8 mouse cellular contexts compared by ENCODE assay signal in genomic region chr12:77039295-77039952, GRCm38 (mm10).
DNase-seq lines count a peak whose midpoint lies in the region; ATAC-seq and TF ChIP-seq lines count a peak whose summit lies in the region.

No protein-coding gene starts in this region.

- ATAC-seq in liver, postnatal 0 days: 0 out of 2 replicates have a peak, but pooled peaks have one; percentile 19
- no peak for ATAC-seq in liver, embryonic 11.5 days (replicated peaks; ENCODE audit: low FRiP score)
- peak; percentile 90 for ATAC-seq in erythroid progenitor cell, adult 5-6 weeks (replicated peaks; ENCODE audit: low FRiP score, poor library complexity, severe bottlenecking)

- H3K9me3 ChIP-seq in liver, postnatal 0 days (ENCODE audit: low read length): no peaks in the 10 kb centered on the region
- H3K9me3 ChIP-seq in liver, embryonic 11.5 days (ENCODE audit: control insufficient read depth, low read length): no peaks in the 10 kb centered on the region
- peaks cover 9% of the 10 kb centered on the region for H3K9me3 ChIP-seq in megakaryocyte, embryonic 14.5 days

- 64% methylated on average over 17 of the region's 17 CpGs for WGBS in liver, postnatal 0 days (ENCODE audit: insufficient replicate concordance)
- 82% methylated on average over 17 of the region's 17 CpGs for WGBS in liver, embryonic 11.5 days

- no peaks in the 10 kb centered on the region for H3K36me3 ChIP-seq in liver, postnatal 0 days (replicated peaks; ENCODE audit: insufficient read depth, low read length)
- no peaks in the 10 kb centered on the region for H3K36me3 ChIP-seq in liver, embryonic 11.5 days (ENCODE audit: control insufficient read depth, insufficient read depth, low read length)
- peaks cover 53% of the 10 kb centered on the region for H3K36me3 ChIP-seq in megakaryocyte, embryonic 14.5 days (replicated peaks; ENCODE audit: low read length)

- no peak for TF ChIP-seq EP300 in liver, postnatal 0 days (IDR thresholded peaks at IDR 0.05; ENCODE audit: low read depth)

- peak overlapping the region; percentile 26; the same call in 1 of the 2 replicates for H3K27ac ChIP-seq in liver, postnatal 0 days (ENCODE audit: low read depth)
- H3K27ac ChIP-seq in liver, embryonic 11.5 days (ENCODE audit: low read depth, low read length): no peak overlapping the region

- H3K4me2 ChIP-seq in liver, postnatal 0 days (ENCODE audit: low read depth, low read length): no peak overlapping the region
- H3K4me2 ChIP-seq in liver, embryonic 11.5 days: no peak overlapping the region

- H3K9ac ChIP-seq in liver, postnatal 0 days (replicated peaks): no peak overlapping the region
- H3K9ac ChIP-seq in liver, embryonic 11.5 days (ENCODE audit: low read depth, low read length): no peak overlapping the region

- DNase-seq in adrenal gland, adult 8-10 months: peak; percentile 31
- DNase-seq in adrenal gland, adult 18-20 months (ENCODE audit: low spot score in 2 of 2): no peak
- DNase-seq in liver, postnatal 0 days: peak; percentile 35
- no peak for DNase-seq in liver, embryonic 11.5 days (ENCODE audit: low spot score)
- peak; percentile 75 for DNase-seq in thymus, postnatal 25 days
- DNase-seq in right cerebral cortex, postnatal 14 days: no peak

- peak; percentile 62 for TF ChIP-seq CTCF in liver, postnatal 0 days (IDR thresholded peaks at IDR 0.05; ENCODE audit: low read depth)

- H3K4me3 ChIP-seq in liver, postnatal 0 days (ENCODE audit: low read depth, low read length): no peak overlapping the region
- no peak overlapping the region for H3K4me3 ChIP-seq in liver, embryonic 11.5 days (ENCODE audit: low read depth, low read length)
- H3K4me3 ChIP-seq in megakaryocyte, embryonic 14.5 days (replicated peaks): peak overlapping the region; percentile 42

- no peaks in the 10 kb centered on the region for H3K4me1 ChIP-seq in liver, postnatal 0 days (ENCODE audit: insufficient read depth)
- H3K4me1 ChIP-seq in liver, embryonic 11.5 days (replicated peaks; ENCODE audit: control insufficient read depth, insufficient read depth, low read length): no peaks in the 10 kb centered on the region
- H3K4me1 ChIP-seq in megakaryocyte, embryonic 14.5 days: peaks cover 20% of the 10 kb centered on the region

- no peaks in the 10 kb centered on the region for H3K27me3 ChIP-seq in liver, postnatal 0 days (ENCODE audit: insufficient read depth, low read length)
- H3K27me3 ChIP-seq in liver, embryonic 11.5 days (replicated peaks; ENCODE audit: control insufficient read depth, insufficient read depth, low read length): no peaks in the 10 kb centered on the region
- no peaks in the 10 kb centered on the region for H3K27me3 ChIP-seq in megakaryocyte, embryonic 14.5 days (replicated peaks)

Comparison
In these comparisons a context has a peak if more than half of its experiments do, and no peak if none do; other contexts are left out.
1. DNase-seq: peak in adrenal gland, adult 8-10 months (single experiment), liver, postnatal 0 days (single experiment) and thymus, postnatal 25 days (single experiment); none in adrenal gland, adult 18-20 months (0 of 2), liver, embryonic 11.5 days (single experiment) and right cerebral cortex, postnatal 14 days (single experiment).